Mouse (Mus musculus) lung, postnatal 25 days (tissue): ENCODE measurements at regions not wholly inside any gene's neighbourhood (a gene's known extent, or its start where the extent isn't known, plus 50 kb on each side); places are given as distances from the start of the nearest gene placed in this dataset.
"Not testable (repeated sequence)": the region's sequence is repeated elsewhere in the genome, so short reads cannot be mapped to it uniquely, and the experiment has no call there.

ENCODE experiments used
- DNase-seq: peaks from one replicate; pipeline ENCODE4 v3.0.0; 2022; ENCODE audit warnings: low spot score

DNA sequence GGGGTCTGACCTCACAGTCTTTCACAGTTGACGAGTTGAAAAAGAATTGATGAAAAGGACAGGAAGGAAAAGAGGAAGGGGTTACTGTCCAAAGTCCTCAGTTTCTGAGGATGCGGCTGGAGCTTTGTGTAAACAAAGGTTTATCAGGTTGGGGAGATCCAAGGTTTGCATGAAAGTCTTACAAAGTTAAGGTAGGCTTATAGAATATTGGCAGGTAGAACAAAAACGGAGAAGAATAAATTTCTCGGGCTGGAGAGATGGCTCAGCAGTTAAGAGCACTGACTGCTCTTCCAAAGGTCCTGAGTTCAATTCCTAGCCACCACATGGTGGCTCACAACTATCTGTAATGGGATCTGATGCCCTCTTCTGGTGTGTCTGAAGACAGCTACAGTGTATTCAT, 60.9 kb upstream of the Acpp start:
- DNase-seq, result not testable (repeated sequence)

DNA sequence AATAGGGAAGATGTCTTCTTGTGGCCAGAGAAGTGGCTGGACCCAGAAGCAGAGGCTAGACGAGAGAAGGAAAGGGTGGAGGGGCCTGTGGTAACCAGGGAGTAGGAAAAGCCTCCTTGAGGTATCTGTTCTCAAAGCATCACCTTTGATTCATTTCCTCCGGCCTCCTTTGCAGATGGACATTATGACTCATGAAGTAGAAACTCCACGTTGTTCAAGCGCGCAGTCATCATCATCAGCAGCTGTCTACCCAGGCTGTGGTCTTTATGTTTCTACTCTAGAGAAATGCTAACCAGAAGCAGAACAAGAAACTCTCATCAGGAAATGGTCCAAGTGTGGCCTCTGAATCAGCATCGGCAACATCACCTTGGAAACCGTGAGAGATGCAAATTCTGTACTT, 50.3 kb upstream of the Acpp start:
- DNase-seq, result no peak
